Mouse (Mus musculus): ENCODE results near the gene Myo9b.

DNA sequence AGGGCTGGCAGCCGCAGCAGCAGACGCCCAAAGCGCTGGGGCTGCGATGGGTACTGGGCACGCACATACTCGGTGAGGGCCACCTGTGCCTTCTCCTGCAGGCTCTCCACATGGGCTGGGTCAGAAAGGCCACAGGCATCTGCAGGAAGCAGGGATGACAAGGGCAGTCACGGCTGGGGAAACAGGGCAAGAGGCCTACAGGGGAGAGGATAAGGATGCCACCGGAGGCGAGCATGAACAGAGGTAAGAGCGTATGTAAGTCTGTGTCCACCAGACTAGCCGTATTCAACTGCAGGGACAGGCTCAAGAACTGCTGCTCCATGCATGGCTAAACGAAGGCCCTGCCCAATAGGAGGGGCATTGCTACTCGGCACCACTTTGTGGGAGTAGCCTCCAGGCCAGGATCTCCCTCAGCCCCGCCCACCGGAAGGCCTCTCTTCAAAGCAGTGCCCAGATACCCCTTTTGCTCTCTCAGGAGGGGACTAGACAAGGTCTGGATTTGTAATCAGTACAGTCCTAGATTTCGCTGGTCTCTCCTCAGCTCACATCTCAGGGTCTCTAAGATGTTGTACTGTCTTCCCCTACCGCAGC is 102.2 kb downstream of the Myo9b start:
- TF ChIP-seq POLR2A (IDR thresholded peaks at IDR 0.05; ENCODE audit: control insufficient read depth, low read depth, low read length) (no peak), CTCF (IDR thresholded peaks at IDR 0.05; ENCODE audit: control insufficient read depth, insufficient read depth, insufficient replicate concordance, low read depth, low read length) (no peak)
